Mouse (Mus musculus): ENCODE results near the gene Fam133b. TPM values are rescaled to one million over a fixed set of nuclear protein-coding genes. Genes with fewer than 3 reads are reported as not detected.
"Not testable (repeated sequence)": the region's sequence is repeated elsewhere in the genome, so short reads cannot be mapped to it uniquely, and the experiment has no call there.

The Fam133b gene
- polyA plus RNA-seq, 1 experiment = 27.1 TPM

- no peak for DNase-seq (ENCODE audit: low read depth)
- TF ChIP-seq POLR2A (IDR thresholded peaks at IDR 0.05; ENCODE audit: borderline replicate concordance, extremely low read depth, insufficient read depth, insufficient read length, poor library complexity, severe bottlenecking) (no peak), CTCF (IDR thresholded peaks at IDR 0.05; ENCODE audit: borderline replicate concordance, extremely low read depth, insufficient read depth, insufficient read length) (no peak)
These were observed 20.8 kb upstream of the Fam133b start for GRCm38 (mm10) chr5:3522826-3523225.

GRCm38 (mm10) chr5:3527041-3527691, 16.5 kb upstream of the Fam133b start:
- no peak for TF ChIP-seq CTCF (IDR thresholded peaks at IDR 0.05; ENCODE audit: borderline replicate concordance, extremely low read depth, insufficient read depth, insufficient read length)
- DNase-seq (ENCODE audit: low read depth) = peak; percentile 23

- TF ChIP-seq CTCF (IDR thresholded peaks at IDR 0.05; ENCODE audit: borderline replicate concordance, extremely low read depth, insufficient read depth, insufficient read length) (no peak), POLR2A (IDR thresholded peaks at IDR 0.05; ENCODE audit: borderline replicate concordance, extremely low read depth, insufficient read depth, insufficient read length, poor library complexity, severe bottlenecking) (no peak)
- peak; percentile 55 for DNase-seq (ENCODE audit: low read depth)
These were observed 13.9 kb upstream of the Fam133b start for GRCm38 (mm10) chr5:3529585-3530189.

- DNase-seq (ENCODE audit: low read depth) = not testable (repeated sequence)
These were observed 11.6 kb upstream of the Fam133b start for GRCm38 (mm10) chr5:3532048-3532447.

- TF ChIP-seq CTCF (IDR thresholded peaks at IDR 0.05; ENCODE audit: borderline replicate concordance, extremely low read depth, insufficient read depth, insufficient read length) = no peak
- TF ChIP-seq POLR2A (IDR thresholded peaks at IDR 0.05; ENCODE audit: borderline replicate concordance, extremely low read depth, insufficient read depth, insufficient read length, poor library complexity, severe bottlenecking) = no peak
- DNase-seq (ENCODE audit: low read depth) = no peak
These were observed 6.9 kb upstream of the Fam133b start for GRCm38 (mm10) chr5:3536592-3537212.

DNA sequence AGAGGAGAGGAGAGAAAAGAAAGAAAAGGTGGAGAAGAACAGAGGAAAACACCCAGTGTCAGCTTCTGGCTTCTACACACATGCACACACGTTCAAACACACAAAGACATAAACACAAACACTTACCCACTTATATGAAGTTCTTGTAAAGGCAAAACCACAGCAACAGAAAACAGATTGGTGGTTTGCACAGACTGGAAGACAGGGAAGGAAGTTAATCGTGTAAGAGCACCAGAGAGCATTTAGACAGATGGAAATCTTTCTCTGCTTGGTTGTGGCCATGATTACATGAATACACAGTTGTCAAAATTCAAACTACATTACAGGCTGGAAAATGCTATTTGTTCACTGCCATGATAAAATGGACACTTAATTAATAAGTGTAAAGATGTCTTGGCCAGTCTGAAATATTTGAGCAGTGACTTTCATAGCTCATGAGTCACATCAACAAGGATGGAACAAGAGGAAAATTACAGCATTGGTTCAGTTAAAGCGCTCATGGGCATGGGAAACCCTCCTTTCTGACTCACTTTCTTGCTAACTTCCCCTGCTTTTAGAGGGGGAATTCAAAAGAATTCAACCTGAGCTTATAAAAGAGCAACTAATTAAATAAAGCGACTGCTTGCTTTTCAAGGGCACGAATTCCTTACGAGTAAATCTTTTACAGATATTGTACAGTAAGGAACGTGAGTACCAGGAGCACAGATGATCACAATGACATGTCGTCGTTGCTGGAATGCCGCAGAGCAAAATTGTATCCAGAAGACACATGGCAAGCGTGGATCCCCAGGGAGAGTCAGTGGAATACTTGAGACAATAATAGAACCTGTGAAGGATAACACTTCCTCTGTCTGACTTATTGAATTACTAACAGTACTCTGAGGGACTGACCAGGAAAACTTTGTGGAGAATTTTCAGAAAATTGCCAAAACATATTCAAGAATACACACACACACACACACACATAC, 4.8 kb upstream of the Fam133b start:
- no peak for DNase-seq (ENCODE audit: low read depth)
- TF ChIP-seq CTCF (IDR thresholded peaks at IDR 0.05; ENCODE audit: borderline replicate concordance, extremely low read depth, insufficient read depth, insufficient read length) = no peak
- no peak for TF ChIP-seq POLR2A (IDR thresholded peaks at IDR 0.05; ENCODE audit: borderline replicate concordance, extremely low read depth, insufficient read depth, insufficient read length, poor library complexity, severe bottlenecking)

DNA sequence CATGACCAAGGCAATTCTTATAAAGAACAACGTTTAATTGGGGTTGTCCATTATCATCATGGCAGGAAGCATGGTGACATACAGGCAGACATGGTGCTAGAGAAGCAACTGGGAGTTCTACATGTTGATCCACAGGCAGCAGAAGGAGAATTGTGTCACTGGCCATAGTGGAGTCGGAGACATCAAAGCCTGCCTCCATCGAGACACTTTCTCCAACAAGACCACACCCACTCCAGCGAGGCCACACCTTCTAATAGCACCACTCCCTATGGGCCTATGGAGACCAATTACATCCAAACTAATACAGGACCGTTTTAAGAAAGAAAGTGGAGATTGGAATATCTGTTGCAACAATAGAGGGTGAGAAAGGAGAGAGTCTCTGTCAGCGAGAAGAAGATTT, 1.8 kb upstream of the Fam133b start:
- no peak for TF ChIP-seq CTCF (IDR thresholded peaks at IDR 0.05; ENCODE audit: borderline replicate concordance, extremely low read depth, insufficient read depth, insufficient read length)
- TF ChIP-seq POLR2A (IDR thresholded peaks at IDR 0.05; ENCODE audit: borderline replicate concordance, extremely low read depth, insufficient read depth, insufficient read length, poor library complexity, severe bottlenecking) = no peak
- DNase-seq (ENCODE audit: low read depth) = no peak

DNA sequence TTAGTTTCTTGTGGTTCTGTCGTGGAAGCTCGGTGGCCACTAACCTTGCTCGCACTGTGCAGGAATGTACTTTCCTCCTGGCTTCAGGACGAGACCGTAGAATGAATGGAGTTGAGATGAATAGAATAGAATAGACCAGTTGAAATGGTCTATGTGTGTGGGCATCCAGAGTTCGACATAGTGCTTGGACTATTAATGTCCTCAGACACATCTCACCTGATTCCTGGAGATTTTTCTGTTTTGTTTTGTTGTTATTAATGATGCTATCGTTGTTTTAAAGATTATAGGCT, 792 bp downstream of the Fam133b start:
- no peak for DNase-seq (ENCODE audit: low read depth)
- TF ChIP-seq POLR2A (IDR thresholded peaks at IDR 0.05; ENCODE audit: borderline replicate concordance, extremely low read depth, insufficient read depth, insufficient read length, poor library complexity, severe bottlenecking) (no peak), CTCF (IDR thresholded peaks at IDR 0.05; ENCODE audit: borderline replicate concordance, extremely low read depth, insufficient read depth, insufficient read length) (no peak)

DNA sequence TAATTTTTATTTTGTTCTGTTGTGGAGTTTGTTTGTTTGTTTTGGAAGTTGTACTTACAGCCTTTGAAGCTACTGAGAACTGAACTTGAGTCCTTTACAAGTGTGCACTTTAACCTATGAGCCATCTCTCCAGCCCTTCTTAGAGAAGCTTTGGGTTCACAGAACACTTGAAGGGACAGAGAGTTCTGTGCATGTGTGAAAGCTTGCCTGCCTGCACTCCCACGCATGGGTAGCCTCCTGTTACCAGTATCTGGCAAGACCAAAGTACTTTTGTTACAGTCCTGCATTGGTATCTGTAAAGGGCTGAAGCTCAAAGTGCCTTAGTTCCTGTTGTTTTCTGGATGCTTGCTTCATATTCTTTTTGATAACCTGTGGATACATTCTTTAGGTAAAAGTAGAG, 2.6 kb downstream of the Fam133b start:
- DNase-seq (ENCODE audit: low read depth) = no peak
- TF ChIP-seq POLR2A (IDR thresholded peaks at IDR 0.05; ENCODE audit: borderline replicate concordance, extremely low read depth, insufficient read depth, insufficient read length, poor library complexity, severe bottlenecking) = no peak
- TF ChIP-seq CTCF (IDR thresholded peaks at IDR 0.05; ENCODE audit: borderline replicate concordance, extremely low read depth, insufficient read depth, insufficient read length) = no peak

DNA sequence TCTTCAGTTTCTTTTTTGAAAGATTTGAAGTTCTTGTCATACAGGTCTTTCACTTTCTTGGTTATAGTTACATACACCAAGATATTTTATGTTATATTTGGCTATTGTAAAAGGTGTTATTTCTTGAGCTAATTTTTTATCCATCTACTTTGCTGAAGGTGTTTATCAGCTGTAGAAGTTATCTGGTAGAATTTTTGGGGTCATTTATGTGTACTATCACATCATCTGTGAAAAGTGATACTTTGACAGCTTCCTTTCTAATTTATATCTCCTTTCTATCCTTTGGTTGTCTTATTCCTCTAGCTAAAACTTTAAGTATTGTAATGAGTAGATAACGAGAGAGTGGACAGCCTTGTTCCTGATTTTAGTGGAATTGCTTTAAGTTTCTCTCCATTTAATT, 7.8 kb downstream of the Fam133b start:
- TF ChIP-seq POLR2A (IDR thresholded peaks at IDR 0.05; ENCODE audit: borderline replicate concordance, extremely low read depth, insufficient read depth, insufficient read length, poor library complexity, severe bottlenecking) = no peak
- TF ChIP-seq CTCF (IDR thresholded peaks at IDR 0.05; ENCODE audit: borderline replicate concordance, extremely low read depth, insufficient read depth, insufficient read length) = no peak
- DNase-seq (ENCODE audit: low read depth) = no peak

DNA sequence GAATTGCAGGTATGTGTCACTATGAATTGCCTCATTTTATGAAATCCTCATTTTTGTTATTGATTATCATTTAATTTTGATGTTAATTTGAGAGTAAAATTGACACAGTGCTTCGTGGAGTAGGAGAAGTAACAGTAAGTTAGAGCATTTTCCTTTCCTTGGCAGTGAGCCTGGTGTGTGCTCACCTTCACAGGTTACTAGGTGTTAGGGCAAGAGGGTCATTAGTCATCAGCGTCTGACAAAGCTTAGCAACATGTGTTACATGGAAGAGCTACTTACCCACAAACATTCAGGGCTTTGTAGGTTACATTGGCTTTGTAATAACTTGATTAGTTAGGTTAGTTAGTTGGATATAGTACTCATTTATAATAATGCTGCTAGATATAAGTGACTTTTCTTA, 10.6 kb downstream of the Fam133b start:
- TF ChIP-seq POLR2A (IDR thresholded peaks at IDR 0.05; ENCODE audit: borderline replicate concordance, extremely low read depth, insufficient read depth, insufficient read length, poor library complexity, severe bottlenecking) (no peak), CTCF (IDR thresholded peaks at IDR 0.05; ENCODE audit: borderline replicate concordance, extremely low read depth, insufficient read depth, insufficient read length) (no peak)
- no peak for DNase-seq (ENCODE audit: low read depth)
